Mouse (Mus musculus) CD8-positive naive resting alpha-beta T cell, adult 2 months (primary cell): ENCODE results near the gene Cd164l2.

Source experiments
- DNase-seq, 2 experiments: peaks; one replicate each; pipeline ENCODE4 v3.0.0; 2022; ENCODE audit warnings: low read depth in 2 of 2, low spot score in 2 of 2

Gene Cd164l2

DNA sequence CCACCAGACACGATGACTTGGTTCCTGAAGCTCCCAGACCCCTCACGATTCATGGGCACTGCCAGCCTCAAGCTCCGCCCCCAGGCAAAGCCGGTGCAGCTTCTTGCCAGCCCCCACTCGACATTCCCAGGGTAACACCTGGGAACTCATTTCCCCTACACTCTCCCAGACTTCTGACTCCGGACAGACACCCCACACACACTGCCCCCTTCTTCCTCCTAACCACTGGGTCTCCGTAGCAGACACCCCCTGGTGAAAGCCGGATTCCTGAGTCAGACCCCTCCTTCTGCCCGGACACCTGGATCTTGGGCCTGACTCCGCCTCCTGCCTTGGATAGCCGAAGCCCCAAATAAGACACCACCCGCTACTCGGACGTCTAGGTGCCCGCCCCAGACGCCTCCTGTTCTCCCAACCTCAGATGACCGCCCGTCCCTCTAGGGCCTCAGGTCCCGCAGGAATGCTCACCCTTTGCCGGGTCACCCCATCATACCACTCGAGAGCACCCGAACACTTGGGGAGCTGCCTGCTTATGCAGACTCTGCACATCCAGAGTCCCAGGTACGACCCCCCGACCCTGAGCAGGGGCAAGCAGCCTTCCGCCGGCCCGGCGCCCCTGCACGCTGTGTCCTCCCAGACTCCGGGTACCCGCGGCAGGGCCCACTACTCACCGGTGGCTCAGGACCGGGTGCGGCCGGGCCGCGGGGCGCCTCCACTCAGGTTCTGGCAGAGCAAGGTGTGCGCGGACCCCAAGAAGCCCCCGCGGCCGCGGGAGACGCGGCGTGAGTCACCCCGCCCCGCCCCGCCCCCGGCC is at the start of gene Cd164l2, which contains the start of gene Gpr3:
Gene Cd164l2, plus strand, starts transcription at position 381 of the 811 bp plus-strand sequence.
Gene Gpr3, minus strand, starts transcription at position 786 of the 811 bp plus-strand sequence.
- DNase-seq, result no peak

DNA sequence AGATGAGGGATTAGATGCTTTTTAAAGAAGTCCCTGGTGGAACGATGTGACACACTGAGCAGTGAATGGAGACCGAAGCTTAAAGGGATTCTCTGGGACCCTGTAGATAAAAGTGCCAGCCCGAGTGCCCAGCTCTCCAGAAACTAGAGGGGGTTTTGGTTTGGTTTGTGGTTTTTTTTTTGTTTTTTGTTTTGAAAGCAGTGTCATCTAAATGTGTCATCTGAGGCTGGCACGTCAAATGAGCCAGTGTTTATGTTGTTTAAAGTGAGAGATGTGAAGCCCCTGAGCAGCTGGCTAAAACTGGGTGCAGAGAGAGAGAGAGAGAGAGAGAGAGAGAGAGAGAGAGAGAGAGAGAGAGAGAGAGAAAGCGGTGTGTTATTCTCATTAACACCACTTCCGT is 49.7 kb upstream of the Cd164l2 start:
- DNase-seq, result peak in 1 of 2 experiments; percentile 54

DNA sequence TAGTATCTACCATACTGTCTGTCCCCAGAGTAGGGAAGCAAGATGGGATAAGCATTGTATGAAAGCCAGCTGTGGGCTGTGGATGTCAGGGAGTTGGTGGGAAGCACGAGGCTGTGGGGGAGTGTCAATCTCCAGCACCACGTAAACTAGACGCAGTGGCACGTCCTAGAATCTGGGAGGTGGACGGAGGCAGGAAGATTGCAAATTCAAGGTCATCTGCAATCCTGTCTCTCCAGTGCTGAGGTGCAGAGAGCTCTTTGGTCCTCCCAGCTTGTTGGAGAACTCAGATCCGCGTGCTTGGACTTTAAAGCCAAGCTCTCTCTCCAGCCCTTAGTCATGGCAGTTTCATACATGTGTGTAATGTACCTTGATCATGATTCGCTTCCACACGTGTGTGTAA is 45.2 kb upstream of the Cd164l2 start:
- DNase-seq, result no peak

DNA sequence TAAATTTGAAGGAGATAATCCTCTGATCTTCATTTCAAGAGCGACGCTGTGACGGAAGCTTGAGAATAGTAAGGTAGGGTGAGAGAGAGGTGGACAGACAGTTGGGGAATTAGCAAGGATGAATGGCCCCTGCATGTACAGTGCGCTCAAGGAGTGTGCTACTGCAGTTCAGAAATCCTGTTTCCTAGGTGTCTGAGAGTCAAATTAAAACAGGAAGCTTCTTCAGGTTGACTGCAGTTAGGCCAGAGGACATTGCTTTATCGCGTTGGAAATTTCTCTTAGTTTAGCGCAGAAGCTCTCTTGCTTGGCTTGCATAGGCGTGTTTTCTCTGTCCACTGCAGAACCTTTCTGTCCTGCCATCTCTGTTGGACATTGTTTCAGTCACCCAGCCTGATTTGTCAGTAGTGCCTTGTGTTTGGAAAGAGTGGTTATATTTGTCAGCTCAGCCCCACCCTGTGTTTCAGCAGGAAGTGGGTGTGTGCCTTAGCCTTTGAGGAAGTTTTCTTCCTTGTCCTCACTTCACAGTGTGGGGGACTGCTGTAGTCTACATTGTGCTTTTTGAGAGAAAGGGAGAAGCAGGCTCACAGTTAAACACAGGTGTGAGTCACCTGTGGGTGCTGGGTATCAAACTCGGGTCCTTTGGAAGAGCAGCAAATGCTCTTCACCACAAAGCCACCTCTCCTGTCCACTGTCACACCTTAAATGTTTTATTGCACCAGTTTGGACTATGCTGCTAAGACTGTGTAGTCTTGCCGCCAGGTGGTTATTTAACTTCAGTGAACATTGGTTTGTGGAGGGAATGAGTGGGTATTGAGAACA is 42.5 kb upstream of the Cd164l2 start:
- peak; percentile 42 to 57 for DNase-seq

DNA sequence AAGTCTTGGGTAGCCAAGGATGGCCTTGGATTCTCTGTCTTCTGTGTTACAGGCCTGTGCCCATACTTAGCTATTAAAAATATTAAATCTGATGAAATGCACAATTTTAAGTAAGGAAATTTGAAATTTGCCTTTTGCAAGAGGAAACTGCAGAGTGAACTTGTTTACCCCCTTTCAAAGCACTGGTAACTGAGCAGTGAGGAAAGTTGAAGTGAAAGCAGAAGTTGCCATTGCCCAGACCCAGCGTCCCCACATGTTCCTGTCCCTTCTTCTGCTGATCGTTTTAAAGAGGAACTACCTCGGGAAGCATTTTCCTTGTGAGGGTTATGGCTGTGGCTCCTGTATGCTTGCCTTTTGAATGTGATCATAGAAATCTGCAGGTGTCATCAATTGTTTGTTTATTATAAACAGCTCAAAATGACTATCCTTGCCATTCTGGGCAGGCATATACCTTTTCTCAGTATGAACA is 41.8 kb upstream of the Cd164l2 start:
- no peak for DNase-seq

DNA sequence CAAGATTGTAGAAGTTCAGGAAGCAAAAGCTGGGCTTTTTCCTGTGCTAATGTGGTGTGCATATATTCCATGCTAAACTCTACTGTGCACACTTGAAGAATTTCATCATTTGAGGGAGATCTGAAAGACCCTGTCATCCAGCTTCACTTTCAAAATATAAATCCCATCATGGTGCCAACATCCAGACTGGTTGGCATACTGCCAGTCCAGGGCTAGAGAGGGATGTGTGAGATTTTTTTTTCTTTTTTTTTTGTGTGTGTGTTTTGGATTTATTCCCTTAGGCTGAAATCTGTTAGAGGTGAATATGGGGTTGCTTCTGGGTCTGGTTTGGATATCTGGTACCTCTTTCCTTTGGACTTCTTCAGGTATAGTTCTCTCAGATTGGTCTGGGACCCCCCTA is 41.3 kb upstream of the Cd164l2 start:
- DNase-seq, result no peak

DNA sequence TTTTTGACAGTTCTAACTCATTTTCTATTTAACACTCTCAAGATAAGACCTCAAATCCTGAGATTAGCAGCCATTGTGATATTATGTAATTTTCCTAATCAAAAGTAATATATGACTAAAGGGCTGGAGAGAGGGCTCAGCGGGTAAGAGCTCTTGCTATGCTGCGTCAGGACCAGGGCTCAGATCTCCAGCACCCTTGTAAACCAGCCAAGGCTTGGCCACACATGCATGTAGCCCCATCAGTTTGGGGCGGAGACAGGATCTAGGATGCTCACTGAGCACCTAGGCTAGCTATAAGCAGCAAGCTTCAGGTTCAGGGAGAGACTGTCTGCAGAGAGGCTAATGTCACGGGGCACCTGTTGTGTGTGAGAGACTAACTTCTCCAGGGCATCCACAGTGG is 39.5 kb upstream of the Cd164l2 start:
- DNase-seq, result no peak

DNA sequence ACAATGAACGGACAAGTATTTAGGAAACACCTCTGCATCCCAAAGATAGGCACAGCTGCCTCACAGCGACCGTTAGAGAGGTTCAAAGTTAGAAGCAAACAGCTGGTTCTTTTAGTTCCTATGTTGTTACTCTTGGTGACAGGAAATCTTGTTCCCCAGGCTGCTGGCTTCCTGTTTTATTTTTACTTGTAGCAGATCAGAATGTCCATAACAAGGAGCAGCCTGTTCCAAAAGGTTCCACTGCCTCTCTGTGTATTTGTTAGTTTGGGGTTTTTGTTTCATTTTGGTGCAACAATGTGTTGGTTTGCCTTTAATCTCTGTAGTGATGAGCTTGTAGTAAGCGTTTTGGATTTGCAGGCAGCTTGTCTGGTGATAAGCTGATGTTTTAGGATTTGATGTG is 37.6 kb upstream of the Cd164l2 start:
- peak in 1 of 2 experiments; percentile 31 for DNase-seq

DNA sequence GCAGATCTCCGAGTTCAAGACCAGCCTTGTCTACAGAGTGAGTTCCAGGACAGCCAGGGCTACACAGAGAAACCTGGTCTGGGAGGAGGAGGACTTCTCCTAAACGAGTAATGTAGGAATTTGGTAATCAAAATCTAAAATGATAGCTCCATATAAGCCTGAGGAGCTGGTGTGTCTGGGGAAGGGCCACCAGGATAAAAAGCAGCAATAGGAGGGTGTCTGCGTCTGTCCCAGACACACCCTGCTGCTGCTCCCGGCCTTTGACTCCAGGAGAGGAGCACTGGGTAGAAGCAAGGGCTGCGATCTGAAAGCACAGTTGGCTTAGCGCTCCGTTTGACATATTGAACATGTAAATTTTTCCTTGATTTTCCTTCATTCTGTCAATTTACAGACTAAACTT is 36.7 kb upstream of the Cd164l2 start:
- no peak for DNase-seq

DNA sequence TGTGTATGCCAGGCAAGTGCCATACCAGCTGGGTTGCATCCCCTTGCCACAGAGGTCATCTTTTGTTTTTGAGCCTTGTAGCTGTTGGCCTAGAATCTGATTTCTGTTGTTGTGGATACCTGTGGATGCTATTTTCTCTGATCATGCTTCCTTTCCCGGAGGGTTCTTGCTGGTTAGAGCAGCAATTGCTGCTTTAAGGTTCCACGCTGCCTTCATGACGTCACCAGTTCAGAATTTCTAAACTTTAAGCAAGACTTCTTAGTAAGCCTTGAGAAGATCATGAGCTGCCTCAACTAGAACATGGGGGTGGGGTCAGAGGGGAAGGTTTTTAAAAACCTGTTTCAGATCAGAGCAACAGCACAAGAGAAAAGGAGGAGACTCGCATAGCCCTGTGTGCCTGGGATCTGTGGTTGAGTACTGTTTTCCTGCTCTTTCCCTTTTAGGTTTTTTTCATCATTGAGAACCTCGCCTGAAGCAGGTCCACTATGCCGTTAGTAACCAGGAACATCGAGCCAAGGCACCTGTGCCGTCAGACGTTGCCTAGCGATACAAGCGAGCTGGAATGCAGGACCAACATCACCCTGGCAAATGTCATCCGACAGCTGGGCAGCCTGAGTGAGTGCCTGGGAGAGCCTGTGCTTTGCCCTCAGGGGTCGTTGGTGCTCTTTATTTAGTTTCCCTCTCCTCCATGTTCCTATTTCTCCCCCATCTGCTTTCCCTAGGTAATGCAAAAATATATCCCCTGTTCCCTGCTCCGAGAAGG is 35.8 kb upstream of the Cd164l2 start:
- no peak for DNase-seq

DNA sequence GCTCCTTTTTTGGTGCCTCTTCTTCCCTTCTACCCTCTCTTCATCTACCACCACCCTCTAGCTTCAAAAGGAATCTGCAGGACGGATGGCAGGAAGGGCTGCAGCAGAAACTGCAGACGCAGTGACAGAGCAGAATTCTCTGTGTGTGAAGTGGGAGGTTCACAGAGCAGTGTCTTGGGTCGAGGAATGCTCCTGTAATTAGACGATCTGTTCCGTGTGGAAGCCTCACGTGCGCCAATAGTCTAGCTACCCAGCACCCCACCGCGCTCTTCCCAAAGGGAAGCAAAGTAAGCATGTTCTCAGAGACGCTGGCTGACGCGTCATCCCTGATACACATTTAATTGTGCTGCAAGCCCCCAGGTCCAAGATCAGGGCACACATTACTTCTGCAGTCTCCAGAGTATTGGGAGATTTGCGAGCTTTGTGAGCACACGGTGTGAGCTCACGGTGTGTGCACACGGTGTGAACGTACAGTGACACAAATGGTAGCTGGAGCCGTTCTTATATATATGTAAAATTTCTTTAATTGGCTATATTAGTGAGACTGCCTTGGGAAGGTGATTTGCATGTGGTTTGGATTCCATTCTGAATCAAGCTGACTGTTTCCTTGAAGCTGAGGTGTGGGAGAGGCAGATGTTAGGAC is 35.0 kb upstream of the Cd164l2 start:
- DNase-seq, result no peak

DNA sequence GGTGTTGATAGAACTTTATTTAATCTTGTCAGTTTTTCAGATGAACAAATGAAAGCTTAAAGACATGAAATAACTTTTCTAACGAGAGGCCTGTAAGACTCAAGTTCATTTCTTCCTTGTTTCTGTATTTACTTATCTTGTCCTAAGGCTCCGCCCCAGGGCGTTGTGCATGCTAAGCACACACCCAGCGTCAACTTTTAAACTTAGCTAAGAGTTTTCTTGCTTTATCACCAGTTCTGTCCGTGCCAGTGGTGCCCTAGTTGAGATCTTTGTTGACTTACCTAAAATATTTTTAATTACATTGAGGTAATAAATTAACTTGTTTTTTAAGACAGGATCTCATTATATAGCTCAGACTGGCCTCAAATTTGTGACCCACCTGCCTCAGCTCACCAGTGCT is 33.6 kb upstream of the Cd164l2 start:
- DNase-seq, result no peak

DNA sequence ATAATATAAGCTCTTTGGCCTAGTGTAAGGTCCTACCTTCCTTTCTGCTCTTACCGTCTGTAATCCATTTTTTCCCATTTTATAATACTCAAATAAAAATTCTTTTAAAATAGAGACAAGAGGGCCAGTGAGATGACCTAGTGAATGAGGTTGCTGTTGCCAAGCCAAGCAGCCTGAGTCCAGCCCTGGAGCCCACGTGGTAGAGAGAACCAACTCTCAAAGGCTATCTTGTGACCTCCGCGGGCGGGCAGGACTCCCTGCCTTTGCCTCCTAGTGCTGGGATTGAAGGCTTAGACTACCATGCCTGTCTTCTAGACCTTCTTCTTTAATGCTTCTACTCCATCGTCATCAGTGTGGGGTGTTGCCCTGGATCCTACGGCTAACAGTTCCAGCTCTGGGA is 32.7 kb upstream of the Cd164l2 start:
- no peak for DNase-seq

DNA sequence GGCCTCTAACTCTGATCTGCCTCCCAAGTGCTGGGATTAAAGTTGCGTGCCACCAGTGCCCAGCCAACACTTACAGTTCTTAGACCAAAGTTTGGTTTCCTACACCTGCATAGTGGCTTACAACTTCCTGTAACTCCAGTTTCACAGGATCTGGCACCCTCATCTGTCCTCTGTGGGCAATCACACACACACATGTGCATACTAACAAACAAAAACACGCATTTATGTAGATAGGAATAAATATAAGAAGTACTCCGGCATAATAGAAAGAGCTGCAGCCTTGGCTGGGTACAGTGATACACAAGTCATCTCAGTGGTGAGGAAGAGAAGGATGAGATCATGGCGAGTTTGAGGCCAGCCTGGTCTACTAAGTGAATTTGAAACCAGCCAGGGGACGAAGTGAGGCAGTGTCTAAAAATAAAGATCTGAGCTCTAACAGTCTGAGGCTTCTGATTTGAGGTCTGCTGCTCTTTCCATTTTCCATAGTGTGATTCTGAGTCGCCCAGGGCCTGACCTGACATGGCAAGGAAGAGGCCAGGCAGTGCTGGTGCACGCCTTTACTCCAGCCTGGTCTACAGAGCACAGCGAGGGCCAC is 29.4 kb upstream of the Cd164l2 start:
- no peak for DNase-seq

DNA sequence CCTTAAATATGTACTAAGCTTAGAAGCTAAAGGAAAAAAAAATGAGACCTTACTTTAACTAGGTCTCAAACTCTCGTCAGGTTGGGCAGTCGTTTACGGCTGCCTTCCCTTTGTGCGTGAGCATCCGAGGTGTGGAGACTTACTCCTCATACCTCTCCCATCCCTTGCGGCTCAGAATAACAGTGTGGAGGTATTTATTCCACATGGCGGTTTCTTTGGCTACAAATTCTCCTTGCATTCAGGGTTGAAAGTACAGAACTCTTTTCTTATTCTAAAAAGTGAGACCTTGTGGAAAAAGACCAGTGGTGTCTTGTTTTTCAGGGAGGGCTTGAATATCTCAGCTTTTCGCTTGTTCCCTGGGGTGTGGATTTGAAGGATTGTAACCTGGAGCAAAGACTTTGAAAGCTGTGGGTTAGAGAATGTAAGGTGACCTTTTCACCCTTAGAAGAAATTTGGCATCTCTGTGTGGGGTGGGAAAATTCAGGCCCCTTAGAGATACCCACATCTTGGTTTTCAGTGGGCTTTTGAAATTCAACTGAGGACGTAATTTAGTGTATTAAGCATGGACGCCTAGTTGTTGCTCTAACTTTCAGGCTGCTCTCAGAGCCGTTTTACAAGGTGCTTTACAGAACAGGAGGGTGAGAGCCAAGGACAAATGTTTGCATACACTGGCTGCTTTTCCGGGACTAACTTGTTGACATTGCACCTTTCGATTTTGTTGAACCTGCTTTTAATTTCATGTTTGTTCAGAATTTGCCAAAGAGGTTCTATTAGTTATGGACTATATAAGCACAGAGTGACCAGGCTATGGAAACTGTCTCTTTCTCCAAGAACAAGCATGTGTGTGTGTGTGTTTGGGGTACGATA is 27.7 kb upstream of the Cd164l2 start:
- DNase-seq, result no peak

DNA sequence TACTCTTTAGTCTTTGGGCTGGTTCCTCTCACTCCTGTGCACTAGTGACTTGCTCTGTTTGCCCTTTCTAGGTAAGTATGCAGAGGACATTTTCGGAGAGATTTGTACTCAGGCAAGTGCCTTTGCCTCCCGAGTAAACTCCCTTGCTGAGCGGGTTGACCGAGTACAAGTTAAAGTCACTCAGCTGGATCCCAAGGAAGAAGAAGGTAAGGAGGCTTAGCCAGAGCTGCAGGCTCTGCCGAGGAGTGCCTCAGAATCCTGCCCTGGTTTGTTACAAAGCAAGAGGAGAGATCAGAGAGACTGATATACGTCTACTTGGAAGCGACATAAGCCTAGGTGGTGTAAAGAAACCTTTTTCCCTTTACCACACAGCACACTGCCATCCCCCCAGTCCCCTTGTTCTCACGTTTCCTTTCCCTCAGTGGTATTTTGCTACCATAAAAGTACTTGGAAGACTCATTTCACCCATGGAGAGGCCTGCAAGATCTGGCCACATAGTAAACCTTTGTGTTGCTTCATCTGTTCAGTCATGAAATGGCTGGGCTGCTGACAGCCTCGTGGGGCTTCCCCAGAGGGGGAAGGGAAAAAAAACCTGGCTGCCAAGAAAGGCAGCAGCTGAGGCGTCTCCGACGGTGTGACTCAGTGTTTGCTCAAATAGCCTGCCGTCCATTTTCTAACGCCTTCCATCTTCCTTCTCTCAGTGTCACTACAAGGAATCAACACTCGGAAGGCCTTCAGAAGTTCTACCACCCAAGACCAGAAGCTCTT is 26.8 kb upstream of the Cd164l2 start:
- DNase-seq, result peak; percentile 33 to 37

DNA sequence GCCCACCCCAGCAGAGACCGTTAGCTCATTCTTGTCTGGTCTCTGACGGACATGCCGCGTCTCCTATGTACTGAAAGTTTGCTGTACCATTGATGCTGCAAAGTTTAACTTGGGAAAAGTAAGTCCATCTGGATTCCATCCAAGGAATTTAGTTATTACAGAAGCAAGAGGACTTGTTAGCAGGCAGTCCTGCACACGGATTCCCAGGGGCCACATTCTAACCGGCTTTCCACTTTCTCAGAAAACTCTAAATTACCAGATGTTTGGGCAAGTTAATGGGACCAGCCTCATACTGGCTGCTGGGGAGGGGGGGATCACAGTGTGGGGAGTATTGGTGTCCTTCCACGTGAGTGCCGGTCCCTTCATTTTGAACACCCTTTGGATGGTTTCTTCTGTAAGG is 26.0 kb upstream of the Cd164l2 start:
- DNase-seq, result no peak

DNA sequence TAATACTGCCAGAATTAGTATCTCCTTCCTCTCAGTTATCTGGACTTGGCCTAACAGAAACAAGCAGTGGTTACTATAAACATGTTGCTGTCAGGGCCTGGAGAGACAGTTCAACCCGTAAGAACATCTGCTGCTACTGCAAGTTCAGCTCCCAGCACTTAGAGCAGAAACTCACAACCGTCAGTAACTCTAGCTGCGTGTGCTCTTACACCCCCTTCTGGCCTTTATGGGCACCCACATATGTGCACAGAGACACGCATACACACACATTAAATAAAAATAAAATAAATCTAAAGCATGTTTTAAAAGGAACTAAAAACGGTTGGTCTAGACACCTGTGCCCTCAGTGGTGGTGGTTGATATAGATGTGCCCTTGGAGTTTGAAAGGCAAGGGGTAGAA is 25.1 kb upstream of the Cd164l2 start:
- no peak for DNase-seq

DNA sequence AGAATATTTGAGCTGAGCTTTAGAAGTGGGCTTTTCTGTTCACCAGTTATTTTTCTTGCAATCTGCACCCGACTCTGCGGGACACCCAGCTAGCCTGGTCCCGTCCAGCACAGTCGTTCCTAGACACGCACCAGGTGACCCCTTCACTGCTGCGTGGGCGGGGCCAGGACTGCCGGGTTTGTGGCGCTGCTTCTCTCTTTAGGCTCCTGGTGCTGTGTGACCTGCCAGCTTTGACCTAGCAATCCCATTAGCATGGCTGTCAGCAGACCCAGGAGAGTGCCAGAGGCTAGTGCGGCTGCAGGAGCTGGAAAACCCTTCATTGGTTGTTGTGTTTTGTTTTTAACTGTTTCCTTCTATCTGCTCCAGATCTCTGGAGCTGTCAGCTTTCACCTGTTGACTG is 22.5 kb upstream of the Cd164l2 start:
- DNase-seq, result no peak
